Mouse (Mus musculus): ENCODE measurements around the gene Abr. TPM values are rescaled to one million over a fixed set of nuclear protein-coding genes. Genes with fewer than 3 reads are reported as not detected.
A peak's percentile ranks its signal among the peaks of the same experiment; 100 is the strongest.

Abr gene
- polyA plus RNA-seq (2011; ENCODE audit: insufficient read depth, insufficient read length, low read depth, missing spikeins), result 28.1 and 30.6 TPM in 2 replicates

DNA sequence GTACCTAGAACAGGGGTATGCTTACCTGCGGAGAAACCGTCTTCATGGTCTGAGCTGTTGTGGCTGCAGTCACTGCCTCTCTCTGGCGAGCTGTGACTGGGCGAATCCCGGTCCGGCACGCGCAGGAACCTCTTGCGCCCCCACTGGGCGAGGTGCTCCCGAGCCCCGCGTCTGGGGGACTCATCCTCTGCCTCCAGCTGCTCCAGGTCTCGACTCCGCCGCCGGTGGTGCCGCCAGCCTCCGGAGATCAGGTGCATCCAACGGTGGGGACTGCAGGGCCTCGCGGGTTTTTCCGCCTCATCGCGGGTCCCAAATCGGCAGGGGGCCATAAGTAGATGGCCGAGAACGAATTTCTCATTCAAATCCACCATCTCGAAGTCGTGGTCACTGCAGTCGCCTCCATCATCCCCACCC is at the start of gene Abr:
TSS of gene Abr (minus strand) at position 163 of the 414 bp plus-strand sequence.
- Histone ChIP-seq H3K4me3 (ENCODE audit: low read depth, low read length) (peak within 1 kb of the TSS; percentile 89), H3K27me3 (ENCODE audit: control insufficient read depth, insufficient read depth, low read length, poor library complexity, severe bottlenecking) (no peaks in the 10 kb centered on the region), H3K4me1 (ENCODE audit: control insufficient read depth, insufficient read depth, low read length) (peaks cover 2% of the 10 kb centered on the region), H3K9me3 (replicated peaks; ENCODE audit: control insufficient read depth, insufficient read depth, low read length, poor library complexity, severe bottlenecking) (no peaks in the 10 kb centered on the region), H3K36me3 (ENCODE audit: control insufficient read depth, insufficient read depth, low read length, poor library complexity, severe bottlenecking) (peaks cover 9% of the 10 kb centered on the region; the same call in 1 of the 2 replicates), H3K9ac (ENCODE audit: low read depth, poor library complexity, severe bottlenecking) (peak within 1 kb of the TSS; percentile 91), H3K27ac (ENCODE audit: insufficient read depth, low read length) (peak within 1 kb of the TSS; percentile 37; the same call in 1 of the 2 replicates)
- TF ChIP-seq POLR2A (IDR thresholded peaks at IDR 0.05; ENCODE audit: insufficient read depth, low read length), result no peak
- TF ChIP-seq EP300 (IDR thresholded peaks at IDR 0.05; ENCODE audit: insufficient read depth, low read depth, low read length), result no peak
- TF ChIP-seq CTCF (IDR thresholded peaks at IDR 0.05; ENCODE audit: low read depth, low read length), result peak; percentile 39

DNA sequence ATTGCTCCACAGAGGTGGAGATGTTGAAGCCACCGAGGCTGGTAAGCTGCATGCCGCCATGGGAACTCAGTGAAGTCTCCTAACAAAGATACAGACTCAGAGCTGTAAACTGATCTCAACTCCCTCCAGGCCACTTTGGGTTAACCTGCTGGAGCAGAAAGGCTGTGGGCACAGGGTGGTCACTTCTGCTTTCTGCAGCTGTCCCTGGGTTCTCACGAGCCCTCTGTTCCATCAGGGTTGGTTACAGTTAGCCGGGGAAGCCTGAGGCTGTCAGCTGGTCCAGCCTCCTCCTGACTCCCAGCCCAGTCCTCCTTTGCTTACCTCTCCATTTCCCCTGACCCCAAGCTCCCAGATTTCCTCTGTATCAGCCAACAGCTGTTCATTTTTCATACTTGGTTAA is 45.7 kb upstream of the Abr start:
- Histone ChIP-seq H3K4me1 (ENCODE audit: control insufficient read depth, insufficient read depth, low read length) (no peaks in the 10 kb centered on the region), H3K4me3 (ENCODE audit: low read depth, low read length) (no peak overlapping the region), H3K27me3 (ENCODE audit: control insufficient read depth, insufficient read depth, low read length, poor library complexity, severe bottlenecking) (peaks cover 8% of the 10 kb centered on the region), H3K36me3 (ENCODE audit: control insufficient read depth, insufficient read depth, low read length, poor library complexity, severe bottlenecking) (no peaks in the 10 kb centered on the region), H3K9ac (ENCODE audit: low read depth, poor library complexity, severe bottlenecking) (no peak overlapping the region), H3K27ac (ENCODE audit: insufficient read depth, low read length) (no peak overlapping the region), H3K9me3 (replicated peaks; ENCODE audit: control insufficient read depth, insufficient read depth, low read length, poor library complexity, severe bottlenecking) (no peaks in the 10 kb centered on the region)
- no peak for TF ChIP-seq EP300 (IDR thresholded peaks at IDR 0.05; ENCODE audit: insufficient read depth, low read depth, low read length)
- TF ChIP-seq CTCF (IDR thresholded peaks at IDR 0.05; ENCODE audit: low read depth, low read length), result no peak
- TF ChIP-seq POLR2A (IDR thresholded peaks at IDR 0.05; ENCODE audit: insufficient read depth, low read length), result no peak

DNA sequence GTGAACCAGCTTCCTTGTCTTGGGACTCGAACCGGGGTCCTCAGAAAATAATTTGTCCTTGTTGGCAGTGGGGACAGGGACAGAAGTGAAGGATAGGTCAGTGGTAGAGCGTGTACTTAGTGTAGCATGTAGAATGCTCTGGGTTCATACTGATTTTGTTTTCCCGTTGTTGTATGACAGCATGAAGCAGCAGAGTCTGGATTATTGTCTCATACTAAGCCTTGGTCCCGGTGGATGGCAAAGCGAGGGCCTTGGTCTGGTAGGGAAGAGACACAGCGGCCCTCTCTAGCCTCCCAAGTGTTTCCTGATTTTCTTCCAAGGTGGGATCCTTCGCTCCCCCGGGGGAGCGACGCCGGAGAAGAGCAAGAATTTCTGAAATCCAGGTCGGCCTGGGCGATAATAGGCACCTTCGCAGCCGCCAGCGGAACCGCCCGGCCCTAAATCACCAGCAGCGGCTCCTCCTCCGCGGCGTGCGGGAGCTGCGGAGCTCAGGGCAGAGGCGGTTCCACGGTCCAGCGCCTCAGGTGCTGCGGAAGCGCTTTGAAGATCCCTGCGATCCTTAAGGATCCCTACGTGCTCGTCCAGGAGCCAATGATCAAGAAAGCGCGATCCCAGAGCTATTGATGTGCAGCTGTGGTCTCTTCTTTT is 44.0 kb upstream of the Abr start:
- H3K27ac ChIP-seq (ENCODE audit: insufficient read depth, low read length), result no peak overlapping the region
- peaks cover 8% of the 10 kb centered on the region for H3K27me3 ChIP-seq (ENCODE audit: control insufficient read depth, insufficient read depth, low read length, poor library complexity, severe bottlenecking)
- peak overlapping the region; percentile 39 for H3K4me3 ChIP-seq (ENCODE audit: low read depth, low read length)
- peak overlapping the region; percentile 58; the same call in 1 of the 2 replicates for H3K9ac ChIP-seq (ENCODE audit: low read depth, poor library complexity, severe bottlenecking)
- no peaks in the 10 kb centered on the region for H3K4me1 ChIP-seq (ENCODE audit: control insufficient read depth, insufficient read depth, low read length)
- no peaks in the 10 kb centered on the region for H3K36me3 ChIP-seq (ENCODE audit: control insufficient read depth, insufficient read depth, low read length, poor library complexity, severe bottlenecking)
- H3K9me3 ChIP-seq (replicated peaks; ENCODE audit: control insufficient read depth, insufficient read depth, low read length, poor library complexity, severe bottlenecking), result no peaks in the 10 kb centered on the region
- TF ChIP-seq POLR2A (IDR thresholded peaks at IDR 0.05; ENCODE audit: insufficient read depth, low read length) (no peak), EP300 (IDR thresholded peaks at IDR 0.05; ENCODE audit: insufficient read depth, low read depth, low read length) (no peak), CTCF (IDR thresholded peaks at IDR 0.05; ENCODE audit: low read depth, low read length) (no peak)

DNA sequence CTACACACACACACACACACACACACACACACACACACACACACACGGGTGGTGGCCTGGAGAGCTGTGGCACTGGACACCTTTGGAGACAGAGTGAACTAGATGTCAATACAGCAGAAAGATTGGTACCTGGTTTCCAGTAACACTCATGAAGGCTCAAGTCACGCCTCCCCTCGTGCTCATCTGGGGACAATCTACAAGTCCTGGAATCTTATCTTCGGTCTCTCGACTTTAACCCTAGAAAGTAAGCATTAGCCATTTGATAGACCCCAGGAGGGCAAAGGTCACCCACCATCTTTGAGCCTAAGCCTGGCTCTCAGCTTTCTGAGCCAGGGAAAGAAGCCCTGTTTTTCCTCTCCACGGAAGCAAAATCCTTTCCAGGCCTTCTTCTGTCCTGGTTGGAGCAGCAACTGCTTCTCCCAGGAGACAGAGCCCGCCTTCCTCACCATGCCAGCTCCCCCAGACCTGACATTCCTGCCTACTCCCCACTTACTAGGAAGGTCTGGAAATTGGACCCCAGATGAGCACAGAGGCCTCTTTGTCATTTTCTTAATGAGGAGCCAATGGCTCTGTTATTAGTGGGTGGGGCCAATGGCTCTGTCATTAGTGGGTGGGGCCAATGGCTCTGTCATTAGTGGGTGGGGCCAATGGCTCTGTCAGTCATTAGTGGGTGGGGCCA is 39.8 kb upstream of the Abr start:
- H3K4me1 ChIP-seq (ENCODE audit: control insufficient read depth, insufficient read depth, low read length), result no peaks in the 10 kb centered on the region
- H3K36me3 ChIP-seq (ENCODE audit: control insufficient read depth, insufficient read depth, low read length, poor library complexity, severe bottlenecking), result no peaks in the 10 kb centered on the region
- H3K9ac ChIP-seq (ENCODE audit: low read depth, poor library complexity, severe bottlenecking), result no peak overlapping the region
- H3K4me3 ChIP-seq (ENCODE audit: low read depth, low read length), result no peak overlapping the region
- TF ChIP-seq POLR2A (IDR thresholded peaks at IDR 0.05; ENCODE audit: insufficient read depth, low read length) (no peak), CTCF (IDR thresholded peaks at IDR 0.05; ENCODE audit: low read depth, low read length) (no peak), EP300 (IDR thresholded peaks at IDR 0.05; ENCODE audit: insufficient read depth, low read depth, low read length) (no peak)
- no peaks in the 10 kb centered on the region for H3K9me3 ChIP-seq (replicated peaks; ENCODE audit: control insufficient read depth, insufficient read depth, low read length, poor library complexity, severe bottlenecking)
- peaks cover 7% of the 10 kb centered on the region for H3K27me3 ChIP-seq (ENCODE audit: control insufficient read depth, insufficient read depth, low read length, poor library complexity, severe bottlenecking)
- H3K27ac ChIP-seq (ENCODE audit: insufficient read depth, low read length), result no peak overlapping the region

DNA sequence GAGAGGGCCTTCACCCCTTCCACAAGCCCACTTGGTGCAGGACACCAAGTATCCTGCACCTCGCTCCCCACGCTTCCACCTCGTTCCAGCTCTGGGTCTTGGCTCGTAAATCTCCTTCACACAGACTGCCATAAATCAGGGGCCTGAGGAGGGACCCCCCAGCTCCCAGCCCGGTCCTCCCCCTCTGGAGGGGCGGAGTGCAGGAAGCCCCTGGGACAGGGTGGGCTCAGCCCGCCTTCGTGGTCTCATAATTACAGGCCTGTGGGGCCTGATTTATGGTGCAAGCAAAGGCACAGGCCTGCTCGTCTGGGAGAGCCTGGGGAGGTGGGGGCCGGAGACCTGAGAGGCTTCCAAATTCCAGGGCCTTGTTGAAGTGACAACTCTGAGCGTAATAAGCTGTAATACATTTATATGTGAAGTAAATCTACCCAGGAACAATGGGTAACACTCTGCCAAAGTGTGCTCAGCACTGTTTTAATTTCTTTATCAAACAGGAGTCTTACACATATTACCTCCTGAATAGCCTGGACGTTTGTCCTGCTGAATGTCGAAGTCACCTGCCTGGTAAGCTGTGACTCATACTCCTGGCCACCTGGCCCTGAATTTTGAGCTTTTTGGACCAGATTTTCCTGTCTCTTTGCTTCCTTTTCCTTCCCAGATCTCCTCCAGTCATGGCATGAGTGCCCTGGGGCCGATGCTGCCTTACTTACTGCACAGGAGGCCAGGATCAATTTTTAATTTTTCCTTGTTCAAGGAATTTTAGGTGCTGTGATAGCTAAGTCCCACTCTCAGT is 37.2 kb upstream of the Abr start:
- TF ChIP-seq POLR2A (IDR thresholded peaks at IDR 0.05; ENCODE audit: insufficient read depth, low read length) (no peak), CTCF (IDR thresholded peaks at IDR 0.05; ENCODE audit: low read depth, low read length) (no peak), EP300 (IDR thresholded peaks at IDR 0.05; ENCODE audit: insufficient read depth, low read depth, low read length) (no peak)
- Histone ChIP-seq H3K27me3 (ENCODE audit: control insufficient read depth, insufficient read depth, low read length, poor library complexity, severe bottlenecking) (no peaks in the 10 kb centered on the region), H3K27ac (ENCODE audit: insufficient read depth, low read length) (no peak overlapping the region), H3K4me1 (ENCODE audit: control insufficient read depth, insufficient read depth, low read length) (no peaks in the 10 kb centered on the region), H3K4me3 (ENCODE audit: low read depth, low read length) (no peak overlapping the region), H3K9ac (ENCODE audit: low read depth, poor library complexity, severe bottlenecking) (no peak overlapping the region), H3K36me3 (ENCODE audit: control insufficient read depth, insufficient read depth, low read length, poor library complexity, severe bottlenecking) (no peaks in the 10 kb centered on the region), H3K9me3 (replicated peaks; ENCODE audit: control insufficient read depth, insufficient read depth, low read length, poor library complexity, severe bottlenecking) (no peaks in the 10 kb centered on the region)
